Mouse (Mus musculus): ENCODE results near the gene Cd3e.

GRCm38 (mm10) chr9:45000249-45000648, 9.2 kb downstream of the Cd3e start:
- no peak for TF ChIP-seq CTCF (IDR thresholded peaks at IDR 0.05; ENCODE audit: low read depth, low read length)
- TF ChIP-seq POLR2A (IDR thresholded peaks at IDR 0.05; ENCODE audit: extremely low read depth, insufficient read depth, low read length): no peak

All from liver, adult 2 months (tissue).